Mouse (Mus musculus): Measurements from ENCODE around the gene Krt10. TPM values are rescaled to one million over a fixed set of nuclear protein-coding genes. Genes with fewer than 3 reads are reported as not detected.

Gene Krt10
- 33.7 and 39.7 TPM in 2 replicates for polyA plus RNA-seq (2014; fragmentation: Nextera tagmentation; extraction: Ambion mirVana)

DNA sequence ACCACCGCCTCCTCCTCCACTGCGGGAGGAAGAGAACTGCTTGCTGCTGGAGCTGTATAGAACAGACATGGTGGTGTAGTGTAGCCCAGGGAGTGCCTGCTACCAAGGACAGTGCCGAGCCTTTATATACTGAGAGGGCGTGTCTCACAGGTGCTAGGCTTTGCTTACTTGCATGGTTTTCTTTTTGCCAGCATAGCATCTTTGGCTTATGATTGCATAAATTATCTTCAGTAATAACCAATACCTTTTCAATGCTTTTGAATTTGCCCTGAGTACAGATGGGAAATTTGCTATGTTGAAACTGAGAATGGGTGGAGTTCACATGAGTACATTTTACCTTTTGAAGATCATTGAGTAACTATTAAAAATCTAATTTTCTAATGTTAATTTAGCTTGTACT lies at the start of gene Krt10:
TSS of gene Krt10 (minus strand) at position 101 of the 400 bp plus-strand sequence.
- H3K27me3 ChIP-seq (ENCODE audit: control insufficient read depth, insufficient read depth, low read length), result no peaks in the 10 kb centered on the region
- ATAC-seq (ENCODE audit: low read depth), result no peak
- no peak within 1 kb of the TSS for H3K4me2 ChIP-seq (ENCODE audit: low read depth, low read length)
- no peaks in the 10 kb centered on the region for H3K9me3 ChIP-seq (ENCODE audit: control insufficient read depth, low read length)
- no peak within 1 kb of the TSS for H3K27ac ChIP-seq (ENCODE audit: low read depth, low read length)
- peaks cover 4% of the 10 kb centered on the region; the same call in 1 of the 2 replicates for H3K4me1 ChIP-seq (ENCODE audit: control insufficient read depth, insufficient read depth, low read length)
- 78% methylated on average over 4 of the region's 4 CpGs for WGBS
- H3K36me3 ChIP-seq (ENCODE audit: control insufficient read depth, insufficient read depth, low read length), result no peaks in the 10 kb centered on the region
- H3K9ac ChIP-seq (replicated peaks; ENCODE audit: low read depth, low read length), result no peak within 1 kb of the TSS
- H3K4me3 ChIP-seq (ENCODE audit: low read depth, low read length), result no peak within 1 kb of the TSS

DNA sequence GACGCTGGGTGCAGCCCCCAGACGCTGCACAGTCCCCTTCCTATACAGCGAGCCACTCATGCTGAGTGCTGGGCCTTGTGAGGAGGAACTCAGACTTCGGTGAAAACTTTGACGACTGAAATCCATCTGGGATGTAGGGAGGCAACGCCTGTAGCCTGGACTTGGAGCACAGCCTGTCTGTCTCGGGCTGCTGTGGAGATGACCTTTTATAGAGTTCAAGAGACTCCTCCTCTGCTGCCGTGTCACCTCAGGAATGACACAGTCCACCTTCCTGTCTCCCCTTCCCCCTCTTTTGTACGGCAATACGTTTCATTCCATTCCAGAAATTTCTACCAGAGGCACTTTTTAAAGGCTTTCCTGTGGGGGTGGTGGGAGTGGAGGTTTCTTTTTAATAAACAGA lies 48.8 kb upstream of the Krt10 start, which contains the start of gene Krt20:
TSS of gene Krt20 (minus strand) at position 179 of the 400 bp plus-strand sequence.
- Histone ChIP-seq H3K9me3 (ENCODE audit: control insufficient read depth, low read length) (no peaks in the 10 kb centered on the region), H3K4me1 (ENCODE audit: control insufficient read depth, insufficient read depth, low read length) (no peaks in the 10 kb centered on the region), H3K4me3 (ENCODE audit: low read depth, low read length) (no peak within 1 kb of the TSS), H3K27ac (ENCODE audit: low read depth, low read length) (no peak within 1 kb of the TSS), H3K36me3 (ENCODE audit: control insufficient read depth, insufficient read depth, low read length) (no peaks in the 10 kb centered on the region), H3K4me2 (ENCODE audit: low read depth, low read length) (no peak within 1 kb of the TSS), H3K9ac (replicated peaks; ENCODE audit: low read depth, low read length) (no peak within 1 kb of the TSS), H3K27me3 (ENCODE audit: control insufficient read depth, insufficient read depth, low read length) (no peaks in the 10 kb centered on the region)
- ATAC-seq (ENCODE audit: low read depth), result no peak
- WGBS, result 61% methylated on average over 10 of the region's 10 CpGs

DNA sequence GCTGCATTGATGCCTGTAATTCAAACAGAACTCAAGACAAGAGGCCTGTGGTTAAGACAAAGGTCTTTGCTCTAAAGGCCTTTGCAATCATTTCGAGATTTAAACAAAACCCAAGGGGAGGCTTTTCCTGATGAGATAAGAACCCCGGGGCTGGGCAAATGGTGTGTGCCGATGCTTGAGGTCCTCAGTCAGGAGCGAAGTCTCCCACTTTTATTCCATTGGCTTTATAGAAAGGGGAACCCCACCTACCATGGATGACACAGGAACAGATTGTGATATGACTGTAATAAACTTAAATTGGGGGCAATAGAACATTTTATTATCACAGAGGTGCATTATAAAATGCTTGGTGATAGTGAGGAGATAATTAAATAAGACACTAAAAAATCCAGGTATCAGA lies 47.5 kb upstream of the Krt10 start:
- 78% methylated on average over 4 of the region's 4 CpGs for WGBS

DNA sequence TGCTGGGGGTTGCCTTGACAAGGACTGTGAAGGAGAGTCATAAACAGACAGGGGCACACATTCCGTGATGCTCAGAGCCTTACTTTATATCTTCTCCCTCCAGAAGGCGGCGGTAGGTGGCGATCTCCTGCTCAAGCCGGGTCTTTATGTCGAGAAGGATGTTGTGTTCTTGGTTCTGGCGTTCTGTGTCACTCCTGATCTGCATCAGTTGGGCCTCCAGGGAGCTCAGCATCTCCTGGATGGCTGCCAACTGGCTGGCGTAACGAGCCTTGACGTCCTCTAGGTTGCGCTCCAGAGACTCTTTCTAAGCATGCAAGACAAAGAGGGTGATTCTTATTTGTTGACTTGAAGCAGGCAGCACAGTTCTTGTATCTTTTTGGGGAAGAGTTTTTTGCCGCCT lies 41.5 kb upstream of the Krt10 start:
- Histone ChIP-seq H3K9ac (replicated peaks; ENCODE audit: low read depth, low read length) (no peak overlapping the region), H3K9me3 (ENCODE audit: control insufficient read depth, low read length) (no peaks in the 10 kb centered on the region), H3K27me3 (ENCODE audit: control insufficient read depth, insufficient read depth, low read length) (no peaks in the 10 kb centered on the region), H3K4me3 (ENCODE audit: low read depth, low read length) (no peak overlapping the region), H3K27ac (ENCODE audit: low read depth, low read length) (no peak overlapping the region), H3K4me2 (ENCODE audit: low read depth, low read length) (no peak overlapping the region), H3K36me3 (ENCODE audit: control insufficient read depth, insufficient read depth, low read length) (no peaks in the 10 kb centered on the region), H3K4me1 (ENCODE audit: control insufficient read depth, insufficient read depth, low read length) (no peaks in the 10 kb centered on the region)
- ATAC-seq (ENCODE audit: low read depth), result no peak; the same call in 1 of the 2 replicates
- WGBS, result 33% methylated on average over 12 of the region's 12 CpGs

More for the DNA sequence above, 47.5 kb upstream of the Krt10 start:
- H3K36me3 ChIP-seq (ENCODE audit: control insufficient read depth, insufficient read depth, low read length), result no peaks in the 10 kb centered on the region
- H3K4me1 ChIP-seq (ENCODE audit: control insufficient read depth, insufficient read depth, low read length), result no peaks in the 10 kb centered on the region
- no peak for ATAC-seq (ENCODE audit: low read depth)
- H3K9me3 ChIP-seq (ENCODE audit: control insufficient read depth, low read length), result no peaks in the 10 kb centered on the region
- H3K27me3 ChIP-seq (ENCODE audit: control insufficient read depth, insufficient read depth, low read length), result no peaks in the 10 kb centered on the region
- H3K4me3 ChIP-seq (ENCODE audit: low read depth, low read length), result no peak overlapping the region
- H3K27ac ChIP-seq (ENCODE audit: low read depth, low read length), result no peak overlapping the region
- H3K4me2 ChIP-seq (ENCODE audit: low read depth, low read length), result no peak overlapping the region
- no peak overlapping the region for H3K9ac ChIP-seq (replicated peaks; ENCODE audit: low read depth, low read length)

DNA sequence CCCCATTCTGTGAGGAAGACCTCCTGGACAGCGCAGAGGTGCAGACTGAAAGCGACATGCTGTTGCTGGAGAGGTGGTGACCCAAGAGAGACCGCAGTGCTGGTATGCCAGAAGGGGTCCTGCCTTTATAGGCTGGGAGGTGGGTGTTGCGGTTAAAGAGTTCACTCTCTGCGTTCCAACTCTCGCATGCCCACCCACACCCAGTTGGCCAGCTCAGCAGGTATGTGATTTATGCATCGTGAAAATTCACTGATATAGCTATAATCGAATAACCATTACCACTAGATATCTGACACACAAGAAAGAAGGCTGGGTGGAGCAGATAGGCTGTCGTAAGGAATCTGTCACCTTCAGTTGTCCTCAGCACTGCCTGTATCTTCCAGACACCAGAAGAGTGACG lies 33.0 kb upstream of the Krt10 start, which contains the start of gene Krt12:
TSS of gene Krt12 (minus strand) at position 101 of the 400 bp plus-strand sequence.
- no peak within 1 kb of the TSS for H3K4me3 ChIP-seq (ENCODE audit: low read depth, low read length)
- no peaks in the 10 kb centered on the region for H3K27me3 ChIP-seq (ENCODE audit: control insufficient read depth, insufficient read depth, low read length)
- no peak within 1 kb of the TSS for H3K9ac ChIP-seq (replicated peaks; ENCODE audit: low read depth, low read length)
- no peaks in the 10 kb centered on the region for H3K9me3 ChIP-seq (ENCODE audit: control insufficient read depth, low read length)
- H3K27ac ChIP-seq (ENCODE audit: low read depth, low read length), result no peak within 1 kb of the TSS
- WGBS, result 87% methylated on average over 10 of the region's 10 CpGs
- no peak within 1 kb of the TSS for H3K4me2 ChIP-seq (ENCODE audit: low read depth, low read length)
- H3K4me1 ChIP-seq (ENCODE audit: control insufficient read depth, insufficient read depth, low read length), result no peaks in the 10 kb centered on the region
- no peaks in the 10 kb centered on the region for H3K36me3 ChIP-seq (ENCODE audit: control insufficient read depth, insufficient read depth, low read length)
- ATAC-seq (ENCODE audit: low read depth), result no peak

DNA sequence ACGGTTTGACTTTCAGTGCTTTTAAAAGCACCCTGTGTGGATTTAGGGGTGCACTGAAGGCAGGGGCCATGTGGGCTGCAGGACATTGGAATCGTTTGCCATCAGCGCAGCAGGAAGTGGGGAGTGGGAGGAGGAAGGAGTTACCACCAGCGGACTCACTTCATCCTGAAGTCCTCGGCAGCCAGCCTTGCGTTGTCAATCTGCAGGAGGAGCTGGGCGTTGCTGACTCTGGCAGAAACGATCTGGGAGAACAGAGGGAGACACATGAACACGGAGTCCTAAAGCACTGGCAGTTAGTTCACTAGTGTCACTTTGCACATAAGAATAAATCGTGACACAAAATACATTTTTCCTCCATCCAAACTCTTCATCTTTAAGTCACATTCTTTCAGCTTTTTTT lies 31.4 kb upstream of the Krt10 start:
- Histone ChIP-seq H3K36me3 (ENCODE audit: control insufficient read depth, insufficient read depth, low read length) (no peaks in the 10 kb centered on the region), H3K9ac (replicated peaks; ENCODE audit: low read depth, low read length) (no peak overlapping the region), H3K4me2 (ENCODE audit: low read depth, low read length) (no peak overlapping the region), H3K4me1 (ENCODE audit: control insufficient read depth, insufficient read depth, low read length) (no peaks in the 10 kb centered on the region), H3K27ac (ENCODE audit: low read depth, low read length) (no peak overlapping the region), H3K27me3 (ENCODE audit: control insufficient read depth, insufficient read depth, low read length) (no peaks in the 10 kb centered on the region), H3K9me3 (ENCODE audit: control insufficient read depth, low read length) (no peaks in the 10 kb centered on the region), H3K4me3 (ENCODE audit: low read depth, low read length) (no peak overlapping the region)
- 74% methylated on average over 10 of the region's 10 CpGs for WGBS
- ATAC-seq (ENCODE audit: low read depth), result no peak

DNA sequence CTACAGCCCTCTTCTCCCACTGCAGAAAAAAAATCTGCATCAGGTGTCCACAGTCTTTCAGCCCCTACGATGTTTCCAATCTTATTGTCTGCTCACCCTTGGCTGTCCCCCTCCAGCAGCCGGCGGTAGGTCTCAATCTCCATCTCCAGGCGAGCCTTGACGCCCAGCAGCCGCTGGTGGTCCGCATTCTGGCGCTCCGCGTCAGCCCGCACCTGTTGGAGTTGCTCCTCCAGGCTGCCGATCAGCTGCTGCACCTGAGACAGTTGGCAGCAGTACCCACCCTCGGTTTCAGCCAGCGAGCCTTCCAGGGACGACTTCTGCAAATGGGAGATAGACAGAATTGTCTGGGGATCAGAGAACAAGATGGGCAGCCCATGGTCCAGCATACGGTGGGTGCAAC lies 28.7 kb upstream of the Krt10 start:
- H3K9ac ChIP-seq (replicated peaks; ENCODE audit: low read depth, low read length), result no peak overlapping the region
- H3K4me3 ChIP-seq (ENCODE audit: low read depth, low read length), result no peak overlapping the region
- no peak overlapping the region for H3K27ac ChIP-seq (ENCODE audit: low read depth, low read length)
- H3K4me2 ChIP-seq (ENCODE audit: low read depth, low read length), result no peak overlapping the region
- H3K4me1 ChIP-seq (ENCODE audit: control insufficient read depth, insufficient read depth, low read length), result no peaks in the 10 kb centered on the region
- WGBS, result 69% methylated on average over 16 of the region's 16 CpGs
- no peaks in the 10 kb centered on the region for H3K9me3 ChIP-seq (ENCODE audit: control insufficient read depth, low read length)
- H3K36me3 ChIP-seq (ENCODE audit: control insufficient read depth, insufficient read depth, low read length), result no peaks in the 10 kb centered on the region
- no peaks in the 10 kb centered on the region for H3K27me3 ChIP-seq (ENCODE audit: control insufficient read depth, insufficient read depth, low read length)
- ATAC-seq (ENCODE audit: low read depth), result no peak

DNA sequence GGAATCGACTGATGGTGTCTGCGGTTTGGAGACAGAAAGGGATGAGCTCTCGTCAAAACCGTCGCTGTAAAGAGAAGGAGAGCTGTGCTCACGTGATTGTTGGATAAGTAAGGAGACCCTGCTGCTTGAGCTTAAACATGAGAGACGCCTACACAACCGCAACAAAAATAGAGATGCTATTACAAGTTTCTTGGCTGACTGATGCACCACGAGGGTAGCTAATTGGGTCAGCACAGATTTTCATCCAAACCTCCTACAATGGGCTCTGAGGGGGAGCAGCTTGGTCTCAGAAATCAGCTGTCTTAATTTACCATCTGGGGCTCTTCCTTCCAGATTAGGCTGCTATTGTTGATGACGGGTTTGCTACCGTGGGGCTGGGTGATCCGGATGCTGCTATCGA lies 27.7 kb upstream of the Krt10 start:
- no peak overlapping the region for H3K27ac ChIP-seq (ENCODE audit: low read depth, low read length)
- H3K4me2 ChIP-seq (ENCODE audit: low read depth, low read length), result no peak overlapping the region
- no peaks in the 10 kb centered on the region for H3K9me3 ChIP-seq (ENCODE audit: control insufficient read depth, low read length)
- no peak for ATAC-seq (ENCODE audit: low read depth)
- H3K9ac ChIP-seq (replicated peaks; ENCODE audit: low read depth, low read length), result no peak overlapping the region
- no peaks in the 10 kb centered on the region for H3K36me3 ChIP-seq (ENCODE audit: control insufficient read depth, insufficient read depth, low read length)
- H3K27me3 ChIP-seq (ENCODE audit: control insufficient read depth, insufficient read depth, low read length), result no peaks in the 10 kb centered on the region
- WGBS, result 81% methylated on average over 13 of the region's 13 CpGs
- H3K4me3 ChIP-seq (ENCODE audit: low read depth, low read length), result no peak overlapping the region
- H3K4me1 ChIP-seq (ENCODE audit: control insufficient read depth, insufficient read depth, low read length), result no peaks in the 10 kb centered on the region

DNA sequence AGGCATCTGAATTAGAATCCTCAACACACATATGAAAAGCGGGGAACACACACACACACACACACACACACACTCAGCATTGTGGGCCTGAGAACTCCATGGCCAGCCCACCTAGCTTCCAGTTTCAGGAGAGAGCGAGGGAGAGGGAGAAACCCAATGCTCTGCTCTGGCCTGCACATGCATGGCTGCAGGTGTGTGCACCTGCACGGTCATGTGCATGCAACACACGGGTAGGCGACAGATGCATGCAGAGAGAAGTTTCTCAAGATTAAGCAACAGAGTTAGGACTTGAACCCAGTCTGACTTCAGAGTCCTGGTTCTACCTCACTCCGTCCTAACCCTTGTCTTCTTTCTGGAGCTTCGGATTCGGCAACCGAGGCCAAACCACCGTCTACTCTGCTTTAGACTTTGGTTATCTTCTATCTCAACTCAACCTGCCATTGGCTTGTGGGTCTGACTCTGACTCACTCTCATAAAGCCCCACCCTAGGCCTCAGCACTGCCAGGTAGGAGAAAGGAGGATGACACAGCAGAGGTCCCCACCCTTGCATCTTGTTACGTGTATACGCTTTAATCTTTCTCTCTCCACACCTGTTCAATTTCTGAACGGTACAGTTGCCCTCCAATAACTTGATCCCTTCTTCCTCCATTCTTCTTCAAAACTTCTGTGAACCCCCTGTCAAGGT lies 25.4 kb upstream of the Krt10 start:
- no peaks in the 10 kb centered on the region for H3K4me1 ChIP-seq (ENCODE audit: control insufficient read depth, insufficient read depth, low read length)
- H3K4me3 ChIP-seq (ENCODE audit: low read depth, low read length), result no peak overlapping the region
- H3K9me3 ChIP-seq (ENCODE audit: control insufficient read depth, low read length), result no peaks in the 10 kb centered on the region
- no peak overlapping the region for H3K27ac ChIP-seq (ENCODE audit: low read depth, low read length)
- no peak overlapping the region for H3K9ac ChIP-seq (replicated peaks; ENCODE audit: low read depth, low read length)
- H3K27me3 ChIP-seq (ENCODE audit: control insufficient read depth, insufficient read depth, low read length), result no peaks in the 10 kb centered on the region
- 90% methylated on average over 13 of the region's 13 CpGs for WGBS
- H3K36me3 ChIP-seq (ENCODE audit: control insufficient read depth, insufficient read depth, low read length), result no peaks in the 10 kb centered on the region
- H3K4me2 ChIP-seq (ENCODE audit: low read depth, low read length), result no peak overlapping the region
- ATAC-seq (ENCODE audit: low read depth), result no peak

Measured in neural tube, embryonic 14.5 days (tissue).